Mouse (Mus musculus) retina, embryonic 14.5 days (tissue): Measurements from ENCODE around the gene Thrap3.

Experiments used
- DNase-seq: peaks from one replicate; pipeline ENCODE4 v3.0.0-alpha.2; 2015; ENCODE audit warnings: low spot score

Thrap3 gene

DNA sequence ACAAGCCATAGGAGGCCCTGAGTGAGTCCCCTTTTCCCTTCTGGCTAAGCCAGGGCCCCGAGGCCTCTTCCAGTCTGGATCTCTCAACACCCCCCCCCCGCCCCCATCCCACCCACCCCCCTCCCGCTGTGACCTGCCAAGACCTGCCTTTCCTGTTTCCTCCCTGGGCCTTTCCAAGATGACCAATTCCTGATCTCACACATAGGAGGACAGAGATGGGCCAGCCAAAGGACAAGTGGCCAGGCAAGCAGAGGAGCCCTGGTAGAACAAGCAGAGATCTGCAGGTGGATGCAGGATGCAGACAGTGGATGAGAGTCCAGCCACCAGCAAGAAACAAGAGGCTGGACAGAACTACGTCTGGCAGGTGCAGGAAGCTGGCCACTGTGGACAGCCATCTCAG is 57.2 kb downstream of the Thrap3 start:
- DNase-seq, result no peak

DNA sequence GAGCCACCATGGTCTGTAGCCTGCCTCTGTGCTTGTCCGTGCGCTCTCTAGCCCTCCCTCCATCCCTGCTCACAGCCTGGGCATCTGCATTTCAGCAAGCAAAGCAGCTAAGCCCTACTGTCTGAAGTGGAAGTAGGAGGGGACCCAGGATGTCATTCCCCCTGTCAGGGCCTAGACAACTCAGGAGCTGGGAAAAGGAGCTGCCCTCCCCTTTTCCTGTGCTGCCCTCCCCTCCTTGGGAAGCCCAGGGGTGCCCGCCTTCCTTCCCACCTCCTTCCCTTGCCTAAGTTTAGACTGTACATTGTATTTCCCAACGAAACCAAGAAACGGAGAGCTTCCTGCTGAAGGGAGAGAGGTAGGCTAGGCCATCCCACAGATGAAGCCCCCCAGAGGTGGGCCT is 61.5 kb downstream of the Thrap3 start:
- DNase-seq, result no peak

DNA sequence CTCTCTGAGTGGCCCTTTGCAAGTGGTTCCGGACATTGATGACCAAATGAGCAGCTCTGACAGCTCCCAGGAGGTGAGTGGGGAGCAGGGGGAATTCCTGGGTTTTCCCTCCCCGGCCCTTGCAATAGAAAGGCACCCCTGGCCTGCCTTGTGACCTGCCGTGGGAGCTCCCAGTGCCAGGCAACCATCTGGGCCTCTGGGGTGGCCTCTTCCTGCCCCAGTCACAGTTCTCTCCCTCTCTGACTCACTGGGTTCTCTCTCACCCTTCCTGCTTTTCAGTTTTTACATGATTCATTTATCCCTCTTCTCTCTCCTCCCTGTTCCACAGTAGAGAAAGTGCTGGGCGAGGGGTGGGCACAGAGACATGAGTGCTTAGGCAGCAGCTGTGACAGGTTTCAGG is 64.8 kb downstream of the Thrap3 start:
- DNase-seq, result no peak

DNA sequence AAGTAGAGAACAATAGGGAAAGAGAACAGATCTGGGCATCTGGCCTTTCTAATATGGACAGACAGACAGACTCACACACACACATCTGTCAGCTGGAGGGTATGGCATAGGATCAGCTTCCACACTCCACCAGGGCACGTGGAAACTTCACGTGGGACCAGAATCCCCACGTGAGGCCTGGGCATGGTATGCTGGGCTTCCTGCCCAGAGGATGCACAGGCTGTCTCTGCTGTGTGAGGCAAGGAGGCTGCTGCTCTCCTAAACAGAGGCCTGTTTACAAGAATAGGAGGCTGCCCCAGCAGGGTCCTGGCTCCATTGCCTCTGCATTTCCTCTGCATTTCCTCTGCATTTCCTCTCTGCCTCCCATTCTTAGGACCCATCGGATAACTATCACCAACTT is 67.9 kb downstream of the Thrap3 start:
- no peak for DNase-seq

DNA sequence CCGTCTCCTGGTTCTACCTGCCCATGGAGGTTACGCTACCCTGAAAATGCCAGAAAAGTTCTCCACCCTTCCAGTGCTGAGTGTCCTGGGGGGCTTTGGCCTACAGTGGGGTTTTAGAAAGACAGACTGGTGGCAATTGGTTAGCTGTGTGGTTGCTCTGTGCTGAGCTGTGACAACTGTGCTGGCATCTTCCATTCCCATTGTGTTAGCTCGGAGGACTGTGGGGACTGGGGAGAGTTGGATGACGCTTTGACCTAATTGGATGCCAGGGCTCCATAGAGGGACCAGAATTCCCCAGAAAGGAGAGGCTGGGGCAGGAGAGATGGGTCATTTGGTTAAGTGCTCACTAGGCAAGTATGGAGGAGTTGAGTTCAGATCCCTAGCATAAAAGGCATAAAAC is 68.3 kb downstream of the Thrap3 start:
- DNase-seq, result no peak

DNA sequence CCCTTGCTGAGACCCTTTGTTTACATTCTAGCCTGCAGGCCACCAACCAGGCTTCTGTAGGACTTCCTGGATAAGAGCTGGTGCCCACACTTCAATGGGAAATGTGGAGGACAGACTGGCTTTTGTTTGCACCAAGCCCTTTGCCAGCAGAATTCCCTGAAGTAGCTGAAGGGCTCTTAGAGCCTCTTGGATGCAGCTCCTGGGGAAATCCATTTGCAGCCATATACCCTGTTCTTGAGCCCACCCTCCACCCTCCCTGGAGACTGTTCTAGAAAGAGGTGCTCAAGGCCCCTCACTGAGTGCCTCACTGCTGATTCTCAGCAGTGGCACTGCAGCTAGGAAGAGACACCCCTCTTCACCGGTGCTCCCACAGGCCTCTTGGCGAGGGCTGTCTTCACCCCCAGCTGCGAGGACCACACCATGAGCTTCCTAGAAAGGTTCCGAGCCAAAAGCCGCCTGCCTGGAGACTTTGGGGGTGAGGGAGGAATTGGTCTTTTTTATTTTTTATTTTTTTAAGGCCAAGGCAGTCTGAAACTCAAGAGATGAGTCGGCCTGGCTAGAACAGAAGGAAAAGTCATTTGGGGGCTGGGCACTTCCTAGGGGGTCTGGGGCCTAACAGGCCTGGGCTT is 69.8 kb downstream of the Thrap3 start:
- no peak for DNase-seq

DNA sequence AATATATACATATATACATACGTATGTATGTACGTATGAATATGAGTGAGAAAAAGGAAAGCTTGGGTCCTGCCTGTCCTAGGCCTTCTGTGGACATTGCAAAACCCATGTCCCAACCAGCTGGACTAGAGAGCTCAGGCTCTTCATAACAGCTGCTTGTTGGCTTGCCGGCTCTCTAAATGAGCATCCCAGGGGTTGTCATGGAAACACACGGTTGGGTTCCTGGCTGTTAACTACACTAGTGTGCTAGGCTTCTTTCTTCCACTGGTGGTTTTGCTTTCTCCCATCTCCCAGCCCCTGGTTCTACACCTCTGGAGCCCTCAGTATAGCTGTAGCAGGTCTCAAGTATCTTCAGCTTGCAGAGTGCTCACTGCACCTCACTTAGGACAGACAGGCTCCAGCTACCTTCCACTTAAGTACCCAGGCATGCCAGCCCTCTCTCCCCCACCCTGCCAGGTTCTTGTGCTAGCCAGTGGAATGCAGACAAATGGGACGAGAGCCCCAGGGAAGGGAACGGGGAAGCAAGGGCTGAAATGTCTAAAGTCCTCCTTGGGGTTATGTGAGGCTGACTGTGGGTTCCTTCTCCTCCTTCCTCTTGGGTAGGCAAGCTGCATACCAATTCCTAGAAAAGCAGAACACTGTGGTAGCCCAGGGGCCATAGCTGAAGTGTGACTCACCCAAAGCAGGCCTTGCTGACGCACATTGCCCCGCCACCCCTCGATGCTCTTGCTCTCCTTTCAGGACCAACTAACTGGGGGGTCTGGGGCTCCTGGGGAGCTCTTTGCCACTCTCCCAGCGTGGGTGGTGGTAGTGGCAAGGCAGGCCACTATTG is 71.1 kb downstream of the Thrap3 start:
- peak; percentile 55 for DNase-seq

DNA sequence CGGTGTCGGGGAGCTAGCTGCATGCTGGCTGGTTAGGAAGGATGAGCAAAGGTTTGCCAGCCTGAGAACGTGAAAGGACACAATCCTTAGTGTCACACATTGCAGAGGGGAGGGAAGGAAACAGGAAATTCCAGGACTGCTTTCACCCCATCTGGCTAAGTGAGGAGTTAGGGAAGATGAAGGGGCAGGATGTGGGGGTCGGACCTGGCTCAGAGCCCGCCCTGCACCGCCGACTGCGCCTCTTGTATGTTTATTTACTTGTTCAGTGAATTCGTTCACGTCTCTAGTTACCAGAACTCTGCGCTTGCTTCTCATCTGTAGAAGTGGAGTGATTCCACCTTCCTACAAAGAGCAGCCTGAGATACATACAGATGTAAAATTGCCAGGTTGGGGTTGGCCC is 72.1 kb downstream of the Thrap3 start:
- DNase-seq, result no peak

DNA sequence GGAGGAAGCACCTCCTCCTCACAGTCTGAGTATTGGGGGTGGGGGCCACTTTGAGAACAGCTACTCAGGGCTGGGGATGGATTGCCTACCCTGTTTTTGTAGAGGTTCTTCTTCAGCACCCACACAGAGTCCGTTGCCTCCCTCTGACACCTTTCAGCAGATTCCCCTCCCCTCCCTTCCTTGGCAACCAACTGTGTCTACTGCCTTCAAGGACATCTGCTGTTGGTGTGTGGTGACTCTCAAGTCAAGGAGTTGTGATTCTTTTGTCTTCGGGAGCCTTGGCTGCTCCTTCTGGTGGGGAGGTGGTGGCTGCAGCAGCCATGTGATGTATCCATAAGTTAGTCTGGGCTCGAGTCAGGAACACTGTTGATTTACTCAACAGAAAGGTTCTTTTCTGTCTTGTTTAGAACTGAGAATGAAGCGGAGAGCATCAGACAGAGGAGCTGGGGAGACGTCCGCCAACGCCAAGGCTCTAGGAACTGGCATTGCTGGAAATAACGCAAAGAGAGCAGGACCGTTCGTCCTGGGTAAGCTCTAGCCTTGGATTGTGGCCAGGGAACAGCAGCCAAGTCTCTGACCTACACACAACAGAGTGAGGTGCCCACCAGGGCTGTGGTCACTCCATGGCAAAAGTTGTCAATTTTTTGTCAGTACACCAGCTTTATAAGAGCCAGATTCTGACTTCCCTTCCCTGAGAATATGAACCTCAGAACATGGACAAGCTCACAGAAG is 79.1 kb downstream of the Thrap3 start:
- DNase-seq, result no peak

DNA sequence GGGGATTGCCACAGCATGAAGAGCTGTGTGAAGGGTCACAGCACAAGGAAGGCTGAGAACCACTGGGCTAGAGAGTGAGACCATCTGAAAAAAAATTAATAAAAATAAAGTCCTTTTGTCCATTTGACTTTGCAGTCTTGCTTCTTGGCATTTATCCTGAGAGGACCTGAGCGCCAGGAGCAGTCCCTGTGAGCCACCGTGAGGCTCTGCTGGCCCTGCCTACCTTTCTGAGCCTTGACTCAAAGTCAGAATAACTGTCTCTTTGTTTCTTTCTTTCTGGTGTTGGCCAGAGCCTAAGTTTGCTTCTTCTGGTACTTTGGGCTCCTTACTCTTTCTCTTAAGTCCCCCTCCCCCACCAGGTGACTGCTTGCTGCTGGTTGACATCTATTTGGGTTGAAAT is 82.1 kb downstream of the Thrap3 start:
- DNase-seq, result no peak

DNA sequence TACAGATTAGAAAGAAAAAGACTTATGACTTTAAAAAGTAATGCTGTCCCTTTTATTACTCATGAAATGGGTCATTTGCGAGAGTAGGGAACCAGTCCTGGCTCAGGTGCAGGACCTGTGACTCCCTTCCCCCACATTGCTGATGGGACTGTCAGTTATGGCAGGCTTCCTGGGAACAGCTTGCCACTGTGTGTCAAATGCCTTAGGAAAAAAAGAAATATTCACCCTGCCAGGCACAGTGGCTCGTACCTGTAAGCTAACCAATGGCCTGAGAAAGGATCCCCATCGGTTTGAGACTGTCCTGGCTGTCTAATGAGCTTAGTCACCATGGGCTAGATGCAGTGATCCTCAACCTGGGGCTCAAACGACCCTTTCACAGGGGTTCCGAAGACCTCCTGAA is 82.5 kb downstream of the Thrap3 start:
- no peak for DNase-seq

DNA sequence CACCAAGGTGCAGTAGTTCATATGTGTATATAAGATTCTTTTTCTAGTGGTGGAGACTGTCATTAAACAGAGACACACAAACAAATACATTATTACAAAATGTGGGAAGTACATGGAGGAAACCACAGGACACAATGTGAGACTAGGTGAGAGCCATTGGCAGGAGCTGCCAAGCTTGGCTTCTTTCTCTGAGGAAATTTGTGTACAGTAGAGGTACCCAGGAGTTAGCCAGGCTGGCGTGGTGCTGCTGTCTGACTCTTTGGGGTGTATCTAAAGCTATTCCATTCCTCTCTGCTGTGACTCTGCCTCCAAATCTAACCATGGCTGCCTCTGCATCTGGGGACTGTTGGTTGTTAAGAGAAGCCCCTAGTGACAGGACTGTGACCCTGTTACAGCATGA is 83.5 kb downstream of the Thrap3 start:
- DNase-seq, result no peak

DNA sequence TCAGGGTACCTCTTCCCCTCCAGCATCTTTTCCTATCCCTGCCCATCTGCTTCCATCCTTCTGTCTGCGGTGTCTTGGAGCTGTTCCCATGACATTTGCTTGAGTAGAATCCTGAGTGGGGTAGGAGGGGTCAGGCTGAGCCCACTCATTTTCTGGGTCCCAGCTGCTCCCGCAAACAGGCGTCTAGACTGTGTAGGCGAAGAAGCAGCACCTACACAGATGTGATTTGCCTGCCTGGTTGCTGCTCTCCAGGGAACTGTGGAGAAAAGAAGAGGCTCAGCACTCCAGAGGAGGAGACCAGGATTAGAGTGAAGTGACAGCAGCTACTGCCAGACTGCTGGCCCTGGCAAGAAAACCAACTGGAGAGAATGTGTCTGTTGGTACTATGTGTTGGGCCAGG is 83.9 kb downstream of the Thrap3 start:
- DNase-seq, result no peak

DNA sequence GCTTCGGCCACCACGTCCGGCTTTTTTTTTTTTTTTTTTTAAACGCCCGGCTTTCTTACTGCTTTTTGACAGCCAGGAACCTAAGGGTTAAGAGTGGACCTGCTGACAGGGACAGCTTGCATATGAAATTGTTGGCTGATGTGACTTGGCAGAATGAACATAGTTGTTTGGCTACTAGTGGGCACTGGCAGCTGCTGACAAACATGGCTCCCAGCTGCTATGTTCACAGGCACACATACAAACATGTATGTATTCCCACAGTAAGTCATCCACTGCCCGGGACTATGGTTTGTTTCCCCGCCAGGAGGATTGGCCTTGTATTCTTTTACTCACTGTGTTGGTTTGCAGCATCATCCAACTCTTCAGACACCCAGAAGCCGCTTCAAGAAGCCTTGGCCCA is 85.4 kb downstream of the Thrap3 start:
- no peak for DNase-seq

DNA sequence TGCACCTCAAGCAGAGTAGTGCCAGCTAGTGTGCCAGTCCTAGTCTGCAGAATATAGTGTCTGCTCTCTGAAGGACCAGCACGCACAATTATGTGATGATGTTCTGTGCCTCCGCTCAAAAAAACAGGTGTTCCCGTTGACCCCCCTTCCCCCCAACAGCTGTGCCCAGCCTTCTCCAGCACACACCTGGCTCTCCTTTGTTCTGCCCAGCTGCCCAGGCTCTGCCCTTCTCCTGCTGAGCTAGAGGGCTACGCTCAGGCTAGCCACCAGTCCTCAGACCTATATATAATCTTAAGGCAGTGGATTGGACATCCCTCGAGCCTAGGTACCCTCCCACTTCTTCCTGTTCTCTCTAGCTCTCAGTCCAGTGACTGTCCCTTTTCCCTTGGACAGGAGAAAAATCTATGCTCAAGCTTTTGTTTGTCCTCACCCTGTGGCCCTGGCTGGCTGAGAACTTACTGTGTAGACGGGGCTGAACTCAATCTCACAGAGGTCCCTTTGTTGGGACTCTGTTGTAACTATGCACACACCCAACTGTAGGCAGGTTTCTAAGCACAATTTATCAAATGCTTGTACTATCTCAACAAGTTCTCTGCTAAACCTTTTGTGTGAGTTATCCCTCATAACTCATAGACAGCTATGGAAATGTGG is 86.6 kb downstream of the Thrap3 start:
- DNase-seq, result no peak

DNA sequence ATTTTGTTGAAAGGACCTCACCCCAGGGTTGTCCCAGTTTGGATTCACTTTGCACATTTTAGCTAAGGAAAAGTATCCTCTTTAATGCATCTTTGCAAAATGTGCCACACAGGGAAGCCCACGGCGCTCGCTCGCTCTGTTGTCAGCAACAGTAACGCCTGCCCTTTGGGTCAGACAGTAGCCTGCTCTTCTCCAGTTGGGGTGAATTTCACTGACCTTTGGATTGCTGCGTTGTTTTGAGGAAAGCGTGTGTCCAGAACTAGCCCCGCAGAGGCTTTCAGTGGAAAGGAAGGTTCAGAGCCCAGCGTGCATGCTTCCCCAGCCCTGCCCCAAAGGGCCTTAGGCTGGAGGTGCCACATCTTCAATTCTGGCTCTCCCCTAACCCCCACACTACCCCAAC is 87.1 kb downstream of the Thrap3 start:
- no peak for DNase-seq
